Comparison of ENCODE assay signal across 24 mouse cellular contexts in genomic region chr15:85754033-85754650, GRCm38 (mm10). TPM values are rescaled to one million over a fixed set of nuclear protein-coding genes. Genes with fewer than 3 reads are reported as not detected.
A peak's percentile ranks its signal among the peaks of the same experiment; 100 is the strongest.
DNase-seq lines count a peak whose midpoint lies in the region; ATAC-seq and TF ChIP-seq lines count a peak whose summit lies in the region.
"Had no signal": no experiment of that assay in that cellular context is flagged by ENCODE, and none has a peak within 500 bp of the region (broad histone marks: within the 10 kb centered on the region; RNA-seq: fewer than 3 reads in every experiment).

No protein-coding gene starts in this region.

- no peak overlapping the region for H3K9ac ChIP-seq in heart, embryonic 15.5 days
- H3K9ac ChIP-seq in liver, postnatal 0 days (replicated peaks): no peak overlapping the region
- H3K9ac ChIP-seq: hindbrain, embryonic 15.5 days; limb, embryonic 15.5 days; lung, embryonic 14.5 days; midbrain, embryonic 15.5 days; neural tube, embryonic 13.5 days had no signal

- intact Hi-C loops in heart, postnatal 36 days (cut with DNase I): no loop called here

- no peak overlapping the region for H3K4me3 ChIP-seq in heart, embryonic 15.5 days
- H3K4me3 ChIP-seq in liver, postnatal 0 days (ENCODE audit: low read depth, low read length): no peak overlapping the region
- H3K4me3 ChIP-seq: forebrain, embryonic 10.5 days; hindbrain, embryonic 15.5 days; limb, embryonic 15.5 days; midbrain, embryonic 15.5 days; neural tube, embryonic 13.5 days had no signal

- H3K4me2 ChIP-seq in heart, embryonic 15.5 days: no peak overlapping the region
- H3K4me2 ChIP-seq in liver, postnatal 0 days (ENCODE audit: low read depth, low read length): peak overlapping the region; percentile 48
- H3K4me2 ChIP-seq: hindbrain, embryonic 15.5 days; limb, embryonic 15.5 days; lung, embryonic 14.5 days; midbrain, embryonic 15.5 days; neural tube, embryonic 13.5 days had no signal

- peaks cover 8% of the 10 kb centered on the region for H3K36me3 ChIP-seq in heart, embryonic 15.5 days
- H3K36me3 ChIP-seq in liver, postnatal 0 days (replicated peaks; ENCODE audit: insufficient read depth, low read length): 0 out of 2 replicates have a peak, but pooled peaks cover 2% of the 10 kb centered on the region
- H3K36me3 ChIP-seq: forebrain, embryonic 10.5 days; hindbrain, embryonic 15.5 days; limb, embryonic 15.5 days; midbrain, embryonic 15.5 days; neural tube, embryonic 13.5 days had no signal

- H3K27me3 ChIP-seq in heart, embryonic 15.5 days: no peaks in the 10 kb centered on the region
- no peaks in the 10 kb centered on the region for H3K27me3 ChIP-seq in liver, postnatal 0 days (ENCODE audit: insufficient read depth, low read length)
- H3K27me3 ChIP-seq: hindbrain, embryonic 15.5 days; limb, embryonic 15.5 days; midbrain, embryonic 15.5 days; Patski had no signal

- peaks cover 12% of the 10 kb centered on the region for H3K4me1 ChIP-seq in heart, embryonic 15.5 days (replicated peaks)
- peaks cover 3% of the 10 kb centered on the region; the same call in 1 of the 2 replicates for H3K4me1 ChIP-seq in liver, postnatal 0 days (ENCODE audit: insufficient read depth)
- H3K4me1 ChIP-seq: forebrain, embryonic 10.5 days; hindbrain, embryonic 15.5 days; limb, embryonic 15.5 days; midbrain, embryonic 15.5 days; neural tube, embryonic 13.5 days had no signal

- no peak for TF ChIP-seq CTCF in liver, postnatal 0 days (IDR thresholded peaks at IDR 0.05; ENCODE audit: low read depth)

- ATAC-seq in heart, embryonic 15.5 days (replicated peaks; ENCODE audit: insufficient number of reproducible peaks, insufficient read depth, low FRiP score, low read depth): peak; percentile 62; the same call in 1 of the 2 replicates
- peak; percentile 46 for ATAC-seq in liver, postnatal 0 days
- ATAC-seq in megakaryocyte-erythroid progenitor cell, adult 5-6 weeks (replicated peaks; ENCODE audit: low FRiP score, low TSS enrichment, poor library complexity, severe bottlenecking): 0 out of 2 replicates have a peak, but pooled peaks have one; percentile 44
- ATAC-seq: midbrain, embryonic 15.5 days; Patski had no signal

- H3K27ac ChIP-seq in heart, embryonic 15.5 days: peak overlapping the region; percentile 31; the same call in 1 of the 2 replicates
- H3K27ac ChIP-seq in liver, postnatal 0 days (ENCODE audit: low read depth): peak overlapping the region; percentile 72
- H3K27ac ChIP-seq: forebrain, embryonic 10.5 days; hindbrain, embryonic 15.5 days; limb, embryonic 15.5 days; midbrain, embryonic 15.5 days; neural tube, embryonic 13.5 days had no signal

- DNase-seq in heart, postnatal 36 days: no peak
- peak; percentile 9 for DNase-seq in liver, postnatal 0 days
- no peak for DNase-seq in liver
- DNase-seq in spleen, postnatal 14 days (ENCODE audit: low spot score in 2 of 2): no peak
- no peak for DNase-seq in thymus, postnatal 0 days (ENCODE audit: low spot score)
- DNase-seq: cerebellum, adult 11 months; cerebellum, postnatal 10 days; gastrocnemius, postnatal 25 days; heart, postnatal 4 days; kidney, adult 11 months; layer of hippocampus, adult 9-11 months; lung, embryonic 14.5 days; retina, postnatal 1 day; right cerebral cortex, postnatal 25 days; thymus, adult 18-20 months had no signal

- no peak for TF ChIP-seq EP300 in liver, postnatal 0 days (IDR thresholded peaks at IDR 0.05; ENCODE audit: low read depth)

- WGBS in heart, embryonic 15.5 days: 70% methylated on average over 1 of the region's 1 CpGs
- 83% methylated on average over 1 of the region's 1 CpGs for WGBS in liver, postnatal 0 days (ENCODE audit: insufficient replicate concordance)

- peaks cover 5% of the 10 kb centered on the region; the same call in 1 of the 2 replicates for H3K9me3 ChIP-seq in heart, embryonic 15.5 days (replicated peaks)
- peaks cover 9% of the 10 kb centered on the region for H3K9me3 ChIP-seq in liver, postnatal 0 days (ENCODE audit: low read length)
- H3K9me3 ChIP-seq: midbrain, embryonic 15.5 days had no signal

RNA-seq across cellular contexts. Expression of gene Ppara, which starts 19.4 kb away (rescaled TPM):
- polyA plus RNA-seq in heart, embryonic 15.5 days (2015; fragmentation: Nextera tagmentation; extraction: Ambion mirVana): 15.1 and 20.5 TPM in 2 replicates
- total RNA-seq in heart, postnatal 36 days (2021): 10 to 100 TPM; 39.3 to 53.4 TPM
- 169 and 185 TPM in 2 replicates for polyA plus RNA-seq in liver, postnatal 0 days (2015; fragmentation: Nextera tagmentation; extraction: Ambion mirVana)
- total RNA-seq in megakaryocyte-erythroid progenitor cell, adult 5-6 weeks (2014; fragmentation: Nextera tagmentation): not detected in 2 replicates
- total RNA-seq in megakaryocyte-erythroid progenitor cell, adult 5-6 weeks (2017): not detected in 2 replicates
- polyA plus RNA-seq in thymus, postnatal 0 days (2015; fragmentation: Nextera tagmentation; extraction: Ambion mirVana): 0.48 and 0.72 TPM in 2 replicates
- total RNA-seq: megakaryocyte, adult 5-6 weeks had no signal

RNA-seq across cellular contexts. Expression of gene Cdpf1, which starts 57.4 kb away (rescaled TPM):
- polyA plus RNA-seq in heart, embryonic 15.5 days (2015; fragmentation: Nextera tagmentation; extraction: Ambion mirVana): 40.9 and 47.9 TPM in 2 replicates
- total RNA-seq in heart, postnatal 36 days (2021): 10 to 100 TPM; 35.6 to 41.4 TPM
- polyA plus RNA-seq in liver, postnatal 0 days (2015; fragmentation: Nextera tagmentation; extraction: Ambion mirVana): 12.9 and 14.1 TPM in 2 replicates
- 36.1 and 43.8 TPM in 2 replicates for total RNA-seq in megakaryocyte-erythroid progenitor cell, adult 5-6 weeks (2014; fragmentation: Nextera tagmentation)
- 13.9 and 29.1 TPM in 2 replicates for total RNA-seq in megakaryocyte-erythroid progenitor cell, adult 5-6 weeks (2017)
- 62.3 and 62.9 TPM in 2 replicates for polyA plus RNA-seq in thymus, postnatal 0 days (2015; fragmentation: Nextera tagmentation; extraction: Ambion mirVana)
